Mouse (Mus musculus) heart, adult 2 months (tissue): Measurements from ENCODE around the gene Slc25a28. TPM values are rescaled to one million over a fixed set of nuclear protein-coding genes. Genes with fewer than 3 reads are reported as not detected.

ENCODE experiments used
- DNase-seq, 2 experiments: peaks; one replicate each; pipeline ENCODE4 v3.0.0; 2021
- H3K27ac ChIP-seq: fragments of 200-600 bp; 2 replicates; pipeline ENCODE4 v1.8.1; 2022
- H3K27me3 ChIP-seq: fragments of 200-500 bp; 2 replicates; pipeline ENCODE4 v1.6.1; 2012; ENCODE audit warnings: mild to moderate bottlenecking, low read length, inconsistent platforms, mixed read lengths; ENCODE audit not compliant: control insufficient read depth, insufficient read depth
- H3K36me3 ChIP-seq: fragments of 200-500 bp; 2 replicates; pipeline ENCODE4 v1.6.1; 2012; ENCODE audit warnings: low read length, inconsistent platforms; ENCODE audit not compliant: control insufficient read depth, insufficient read depth
- H3K4me1 ChIP-seq: fragments of 200-500 bp; 2 replicates; pipeline ENCODE4 v1.6.1; 2011; ENCODE audit warnings: low read length; ENCODE audit not compliant: control insufficient read depth, insufficient read depth
- H3K4me3 ChIP-seq: fragments of 200-600 bp; 2 replicates; pipeline ENCODE4 v1.8.1; 2022
- H3K79me2 ChIP-seq: fragments of 200-500 bp; replicated peaks from 2 replicates; pipeline ENCODE4 v1.6.1; 2012; ENCODE audit warnings: mild to moderate bottlenecking, inconsistent platforms, low read length, moderate library complexity, mixed read lengths; ENCODE audit not compliant: control insufficient read depth, insufficient read depth
- H3K9ac ChIP-seq: fragments of 200-500 bp; 2 replicates; pipeline ENCODE4 v1.6.1; 2012; ENCODE audit warnings: low read depth, mild to moderate bottlenecking, control low read depth, inconsistent platforms, low read length, mixed read lengths
- CTCF ChIP-seq: fragments of 200-600 bp; IDR thresholded peaks from 2 replicates; pipeline ENCODE4 v1.8.1; 2022; ENCODE audit warnings: antibody characterized with exemption, mild to moderate bottlenecking, moderate library complexity
- EP300 ChIP-seq: fragments of 200-500 bp; IDR thresholded peaks from 2 replicates; pipeline ENCODE4 v1.6.1; 2011; ENCODE audit warnings: low read depth, low read length, control low read depth; ENCODE audit not compliant: insufficient read depth
- POLR2A ChIP-seq: fragments of 200-500 bp; IDR thresholded peaks from 2 replicates; pipeline ENCODE4 v1.6.1; 2011; ENCODE audit warnings: mild to moderate bottlenecking, low read depth, low read length, control low read depth; ENCODE audit not compliant: insufficient read depth
- WGBS: fragments of 180-500 bp; shearing (Covaris S2); methylation state at CpG from one replicate; pipeline ENCODE4 v1.1.7; 2018; 5-methylcytosine and 5-hydroxymethylcytosine counted together
- intact Hi-C: fragments of 180-260 bp; cut with DNase I; formaldehyde crosslinking; loops from one replicate; pipeline ENCODE4 v1.15.1; 2025
- polyA plus RNA-seq: library from polyadenylated mRNA; depleted of rRNA; stranded (reverse); fragments of >200 nt; gene quantifications from 2 replicates; pipeline ENCODE4 v1.2.3, GENCODE M21; 2012
- total RNA-seq, 2 experiments: library from RNA; stranded (reverse); gene quantifications; 2 replicates each; pipeline ENCODE4 v1.2.3; 2021

Slc25a28 gene
- total and polyA plus RNA-seq, 3 experiments = 23.3 to 48.3 (median 31.7) TPM

DNA sequence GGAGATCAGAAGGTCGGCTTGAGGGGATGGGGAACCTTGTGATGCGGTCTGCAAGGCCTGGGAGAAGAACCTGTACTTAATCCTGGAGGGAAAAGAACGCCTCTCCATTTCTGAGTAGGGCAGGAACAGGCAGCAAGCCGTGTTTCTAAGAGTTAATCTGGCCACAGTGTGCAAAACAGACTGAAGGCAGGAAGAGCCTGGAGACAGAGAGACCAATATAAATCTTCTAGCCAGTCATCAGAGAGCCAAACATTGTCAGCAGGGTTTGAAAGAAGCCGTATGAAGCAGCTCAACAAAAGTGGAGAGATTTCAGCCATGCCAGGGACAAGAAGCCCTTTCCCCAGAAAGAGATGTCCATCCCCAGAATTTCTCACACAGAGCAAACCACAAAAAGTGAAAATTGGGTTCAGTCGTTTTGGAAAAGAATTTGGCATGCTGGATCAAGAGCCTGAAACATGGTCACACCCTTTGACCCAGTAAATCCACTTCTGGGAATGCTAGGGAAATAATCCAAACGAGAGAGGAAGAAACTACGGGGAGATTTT lies 23.4 kb downstream of the Slc25a28 start:
- Histone ChIP-seq H3K4me3 (no peak overlapping the region), H3K36me3 (no peaks in the 10 kb centered on the region), H3K9ac (no peak overlapping the region), H3K79me2 (no peaks in the 10 kb centered on the region), H3K27me3 (no peaks in the 10 kb centered on the region), H3K27ac (no peak overlapping the region), H3K4me1 (no peaks in the 10 kb centered on the region)
- intact Hi-C loops = no loop called here
- no peak for DNase-seq
- no peak for TF ChIP-seq CTCF
- no peak for TF ChIP-seq POLR2A
- TF ChIP-seq EP300 = no peak
- 42% methylated on average over 8 of the region's 8 CpGs for WGBS

DNA sequence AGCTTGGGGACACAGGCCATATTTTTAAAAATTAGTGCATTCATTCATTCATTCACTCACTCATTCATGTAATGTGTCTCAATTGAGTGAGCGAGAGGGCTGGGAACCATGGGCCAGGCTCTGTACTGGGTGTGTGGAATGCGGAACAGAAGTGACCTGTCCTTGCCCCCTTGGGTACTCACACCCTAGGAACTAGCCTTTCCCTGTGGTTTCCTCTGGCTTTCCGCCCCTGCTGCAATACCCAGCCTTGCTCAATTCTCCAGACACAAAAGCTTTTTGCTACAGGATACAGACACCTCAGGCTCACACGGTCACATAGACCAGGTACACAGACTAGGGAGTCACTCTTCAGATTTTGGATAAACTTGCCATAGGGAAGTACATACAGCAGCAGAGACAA lies 26.3 kb downstream of the Slc25a28 start:
- Histone ChIP-seq H3K79me2 (no peaks in the 10 kb centered on the region), H3K27ac (no peak overlapping the region), H3K4me3 (no peak overlapping the region), H3K27me3 (no peaks in the 10 kb centered on the region), H3K4me1 (no peaks in the 10 kb centered on the region), H3K9ac (no peak overlapping the region), H3K36me3 (no peaks in the 10 kb centered on the region)
- WGBS = 84% methylated on average over 4 of the region's 4 CpGs
- intact Hi-C loops = no loop called here
- TF ChIP-seq EP300 (no peak), POLR2A (no peak), CTCF (no peak)
- peak in 1 of 2 experiments; percentile 22 for DNase-seq

- intact Hi-C loops = no loop called here
- Histone ChIP-seq H3K4me3 (no peak overlapping the region), H3K9ac (no peak overlapping the region), H3K27me3 (no peaks in the 10 kb centered on the region), H3K27ac (no peak overlapping the region), H3K36me3 (no peaks in the 10 kb centered on the region), H3K4me1 (no peaks in the 10 kb centered on the region), H3K79me2 (no peaks in the 10 kb centered on the region)
- 84% methylated on average over 9 of the region's 9 CpGs for WGBS
- TF ChIP-seq EP300 (no peak), POLR2A (no peak), CTCF (no peak)
- no peak for DNase-seq
These were observed 27.4 kb downstream of the Slc25a28 start for GRCm38 (mm10) chr19:43647261-43647660.

GRCm38 (mm10) chr19:43646852-43647251 lies 27.8 kb downstream of the Slc25a28 start:
- Histone ChIP-seq H3K27me3 (no peaks in the 10 kb centered on the region), H3K79me2 (no peaks in the 10 kb centered on the region), H3K4me1 (no peaks in the 10 kb centered on the region), H3K9ac (no peak overlapping the region), H3K36me3 (no peaks in the 10 kb centered on the region), H3K27ac (no peak overlapping the region), H3K4me3 (no peak overlapping the region)
- WGBS = 63% methylated on average over 7 of the region's 7 CpGs
- TF ChIP-seq CTCF (no peak), EP300 (no peak), POLR2A (no peak)
- intact Hi-C loops = no loop called here
- DNase-seq = no peak

GRCm38 (mm10) chr19:43645508-43645907 lies 29.2 kb downstream of the Slc25a28 start:
- Histone ChIP-seq H3K27ac (no peak overlapping the region), H3K9ac (no peak overlapping the region), H3K79me2 (no peaks in the 10 kb centered on the region), H3K36me3 (no peaks in the 10 kb centered on the region), H3K27me3 (no peaks in the 10 kb centered on the region), H3K4me1 (no peaks in the 10 kb centered on the region), H3K4me3 (no peak overlapping the region)
- TF ChIP-seq EP300 (no peak), POLR2A (no peak), CTCF (no peak)
- DNase-seq = no peak
- intact Hi-C loops = no loop called here
- 90% methylated on average over 9 of the region's 9 CpGs for WGBS

- H3K36me3 ChIP-seq = no peaks in the 10 kb centered on the region
- H3K9ac ChIP-seq = no peak overlapping the region
- no peak overlapping the region for H3K4me3 ChIP-seq
- no peak for TF ChIP-seq EP300
- TF ChIP-seq CTCF = no peak
- TF ChIP-seq POLR2A = no peak
- no peaks in the 10 kb centered on the region for H3K4me1 ChIP-seq
- intact Hi-C loops = no loop called here
- DNase-seq = no peak
- 74% methylated on average over 9 of the region's 9 CpGs for WGBS
- no peaks in the 10 kb centered on the region for H3K27me3 ChIP-seq
- no peaks in the 10 kb centered on the region for H3K79me2 ChIP-seq
- no peak overlapping the region for H3K27ac ChIP-seq
These were observed 31.8 kb downstream of the Slc25a28 start for GRCm38 (mm10) chr19:43642843-43643242.
